Mouse (Mus musculus): ENCODE results near the gene Arl4d.
"Not testable (repeated sequence)": the region's sequence is repeated elsewhere in the genome, so short reads cannot be mapped to it uniquely, and the experiment has no call there.

GRCm38 (mm10) chr11:101628733-101629417 lies 36.5 kb upstream of the Arl4d start:
- not testable (repeated sequence) for TF ChIP-seq E2F4 (IDR thresholded peaks at IDR 0.05; ENCODE audit: insufficient replicate concordance, low read depth, low read length); MAZ (IDR thresholded peaks at IDR 0.05; ENCODE audit: low read depth, low read length); JUND (conservative IDR thresholded peaks at IDR 0.05; ENCODE audit: low read depth, low read length); HCFC1 (IDR thresholded peaks at IDR 0.05; ENCODE audit: low read depth, low read length); USF1 (IDR thresholded peaks at IDR 0.05; ENCODE audit: low read depth, low read length); ZMIZ1 (IDR thresholded peaks at IDR 0.05; ENCODE audit: low read depth, low read length); MAX (IDR thresholded peaks at IDR 0.05; ENCODE audit: low read length); BHLHE40 (IDR thresholded peaks at IDR 0.05; ENCODE audit: low read depth, low read length); CHD1 (IDR thresholded peaks at IDR 0.05; ENCODE audit: low read depth, low read length); POLR2A (IDR thresholded peaks at IDR 0.05; ENCODE audit: low read depth, low read length); EP300 (IDR thresholded peaks at IDR 0.05; ENCODE audit: low read length)
- TF ChIP-seq CTCF (conservative IDR thresholded peaks at IDR 0.05 in 1 of 2, IDR thresholded peaks at IDR 0.05 in 1 of 2; ENCODE audit: low read depth in 2 of 2, low read length in 2 of 2) = peak in 1 of 2 experiments; percentile 13; a peak in 1 of 4 replicates
- 0 out of 2 replicates have a peak, but pooled peaks have one; percentile 60 for TF ChIP-seq ZNF384 (IDR thresholded peaks at IDR 0.05; ENCODE audit: low read depth, low read length)

All from CH12.LX (cell line).